In genomic region chr12:102021923-102022322, GRCm38 (mm10) we compare ENCODE assay signal across 25 mouse cellular contexts. TPM values are rescaled to one million over a fixed set of nuclear protein-coding genes. Genes with fewer than 3 reads are reported as not detected.
DNase-seq lines count a peak whose midpoint lies in the region; ATAC-seq and TF ChIP-seq lines count a peak whose summit lies in the region.
"Had no signal": no experiment of that assay in that cellular context is flagged by ENCODE, and none has a peak within 500 bp of the region (broad histone marks: within the 10 kb centered on the region; RNA-seq: fewer than 3 reads in every experiment).

No protein-coding gene starts in this region.

- DNase-seq in forebrain, embryonic 11.5 days (ENCODE audit: low spot score) = no peak
- DNase-seq in layer of hippocampus, adult 11-12 months (ENCODE audit: low spot score) = peak; percentile 19
- no peak for DNase-seq in layer of hippocampus, postnatal 25 days (ENCODE audit: extremely low spot score in 1 of 2, low spot score in 1 of 2)
- peak; percentile 77 for DNase-seq in brain, embryonic 14.5 days (ENCODE audit: low read depth)
- DNase-seq in telencephalon, adult 2 months (ENCODE audit: low read depth, low spot score) = peak; percentile 80
- DNase-seq: adrenal gland, postnatal 10 days; cerebellum, adult 2 months; cerebellum, postnatal 14 days; gastrocnemius, postnatal 10 days; heart, postnatal 10 days; kidney, adult 8-10 months had no signal

- peak; percentile 67; the same call in 1 of the 2 replicates for ATAC-seq in forebrain, embryonic 13.5 days
- ATAC-seq in forebrain, embryonic 11.5 days (replicated peaks; ENCODE audit: low FRiP score) = no peak
- ATAC-seq in inflammation-experienced regulatory T-cells, adult 6 months = no peak
- ATAC-seq: midbrain, embryonic 15.5 days; Patski had no signal

- no peak overlapping the region for H3K9ac ChIP-seq in forebrain, embryonic 13.5 days
- H3K9ac ChIP-seq in forebrain, embryonic 11.5 days (ENCODE audit: low read length) = no peak overlapping the region
- H3K9ac ChIP-seq: heart, embryonic 13.5 days; hindbrain, embryonic 15.5 days; limb, embryonic 13.5 days; lung, embryonic 15.5 days; midbrain, embryonic 15.5 days had no signal

- no peak for TF ChIP-seq POLR2A in brain, embryonic 14.5 days (IDR thresholded peaks at IDR 0.05; ENCODE audit: borderline replicate concordance, extremely low read depth, insufficient read depth, insufficient read length, poor library complexity, severe bottlenecking)

- WGBS in forebrain, embryonic 13.5 days = 79% methylated on average over 6 of the region's 6 CpGs
- WGBS in forebrain, embryonic 11.5 days = 93% methylated on average over 6 of the region's 6 CpGs

- no peak for TF ChIP-seq CTCF in brain, embryonic 14.5 days (IDR thresholded peaks at IDR 0.05; ENCODE audit: borderline replicate concordance, extremely low read depth, insufficient read depth, insufficient read length)

- no peak overlapping the region for H3K27ac ChIP-seq in forebrain, embryonic 13.5 days
- no peak overlapping the region for H3K27ac ChIP-seq in forebrain, embryonic 11.5 days (ENCODE audit: low read depth, low read length)
- H3K27ac ChIP-seq: heart, embryonic 13.5 days; hindbrain, embryonic 10.5 days; hindbrain, embryonic 15.5 days; kidney, postnatal 0 days; limb, embryonic 13.5 days; lung, embryonic 15.5 days; midbrain, embryonic 10.5 days; midbrain, embryonic 15.5 days had no signal

- H3K27me3 ChIP-seq in forebrain, embryonic 13.5 days = no peaks in the 10 kb centered on the region
- no peaks in the 10 kb centered on the region for H3K27me3 ChIP-seq in forebrain, embryonic 11.5 days (ENCODE audit: control insufficient read depth, insufficient read depth, low read length)
- H3K27me3 ChIP-seq: heart, embryonic 13.5 days; hindbrain, embryonic 15.5 days; limb, embryonic 13.5 days; lung, embryonic 15.5 days; midbrain, embryonic 15.5 days had no signal

- no peaks in the 10 kb centered on the region for H3K36me3 ChIP-seq in forebrain, embryonic 13.5 days (ENCODE audit: poor library complexity, severe bottlenecking)
- H3K36me3 ChIP-seq in forebrain, embryonic 11.5 days (ENCODE audit: control insufficient read depth, insufficient read depth, low read length) = no peaks in the 10 kb centered on the region
- H3K36me3 ChIP-seq: G1E; heart, embryonic 13.5 days; hindbrain, embryonic 10.5 days; hindbrain, embryonic 15.5 days; limb, embryonic 13.5 days; lung, embryonic 15.5 days; midbrain, embryonic 10.5 days; midbrain, embryonic 15.5 days had no signal

- no peaks in the 10 kb centered on the region for H3K4me1 ChIP-seq in forebrain, embryonic 13.5 days
- H3K4me1 ChIP-seq in forebrain, embryonic 11.5 days (replicated peaks; ENCODE audit: control insufficient read depth, insufficient read depth, low read length) = no peaks in the 10 kb centered on the region
- H3K4me1 ChIP-seq: heart, embryonic 13.5 days; hindbrain, embryonic 10.5 days; hindbrain, embryonic 15.5 days; lung, embryonic 15.5 days; midbrain, embryonic 10.5 days; midbrain, embryonic 15.5 days had no signal

- no peaks in the 10 kb centered on the region for H3K9me3 ChIP-seq in forebrain, embryonic 13.5 days (replicated peaks)
- no peaks in the 10 kb centered on the region for H3K9me3 ChIP-seq in forebrain, embryonic 11.5 days (ENCODE audit: control insufficient read depth, low read length)
- H3K9me3 ChIP-seq: G1E; heart, embryonic 13.5 days; hindbrain, embryonic 10.5 days; hindbrain, embryonic 15.5 days; limb, embryonic 13.5 days; lung, embryonic 15.5 days; midbrain, embryonic 10.5 days; midbrain, embryonic 15.5 days had no signal

- no peak overlapping the region for H3K4me2 ChIP-seq in forebrain, embryonic 13.5 days
- no peak overlapping the region for H3K4me2 ChIP-seq in forebrain, embryonic 11.5 days (ENCODE audit: low read depth, low read length, severe bottlenecking)
- H3K4me2 ChIP-seq: heart, embryonic 13.5 days; hindbrain, embryonic 15.5 days; limb, embryonic 13.5 days; liver, embryonic 11.5 days; lung, embryonic 15.5 days; midbrain, embryonic 15.5 days had no signal

- H3K4me3 ChIP-seq in forebrain, embryonic 13.5 days = no peak overlapping the region
- H3K4me3 ChIP-seq in forebrain, embryonic 11.5 days (ENCODE audit: low read depth, low read length) = no peak overlapping the region
- H3K4me3 ChIP-seq: erythroblast, embryonic 14.5 days; heart, embryonic 13.5 days; hindbrain, embryonic 10.5 days; hindbrain, embryonic 15.5 days; limb, embryonic 13.5 days; lung, embryonic 15.5 days; midbrain, embryonic 10.5 days; midbrain, embryonic 15.5 days had no signal

RNA-seq across cellular contexts. Expression of gene Cpsf2, which starts 46.1 kb away (rescaled TPM):
- polyA plus RNA-seq in forebrain, embryonic 13.5 days (2015; fragmentation: Nextera tagmentation; extraction: Ambion mirVana) = 35.9 and 37.9 TPM in 2 replicates
- 45.0 and 46.1 TPM in 2 replicates for polyA plus RNA-seq in forebrain, embryonic 11.5 days (2014; fragmentation: Nextera tagmentation; extraction: Ambion mirVana)
- total RNA-seq in layer of hippocampus, postnatal 25 days (2021) = 10 to 100 TPM; 28.4 to 30.0 TPM
- polyA plus RNA-seq in brain, embryonic 14.5 days (2012; rRNA removed) = 16.3 and 21.4 TPM in 2 replicates
- 10 to 100 TPM; 16.2 to 25.8 (median 17.7) TPM for polyA plus RNA-seq in inflammation-experienced regulatory T-cells, adult 6 months (2017; shearing (Covaris generic))

Comparison
In these comparisons a context has a peak if more than half of its experiments do, and no peak if none do; other contexts are left out.
1. DNase-seq: peak in layer of hippocampus, adult 11-12 months (single experiment), brain, embryonic 14.5 days (single experiment) and telencephalon, adult 2 months (single experiment); none in forebrain, embryonic 11.5 days (single experiment) and layer of hippocampus, postnatal 25 days (0 of 2).